Mouse (Mus musculus): ENCODE data around the gene Ifitm1. TPM values are rescaled to one million over a fixed set of nuclear protein-coding genes. Genes with fewer than 3 reads are reported as not detected.
A peak's percentile ranks its signal among the peaks of the same experiment; 100 is the strongest.

Gene Ifitm1
- polyA plus RNA-seq, 1 experiment from 2014 or later, result 72.4 TPM

GRCm38 (mm10) chr7:140939669-140940171 is 27.3 kb upstream of the Ifitm1 start:
- H3K36me3 ChIP-seq (ENCODE audit: insufficient read depth, low read length), result no peaks in the 10 kb centered on the region
- no peaks in the 10 kb centered on the region for H3K9me3 ChIP-seq (ENCODE audit: low read length)
- no peak overlapping the region; the same call in 1 of the 2 replicates for H3K4me3 ChIP-seq (ENCODE audit: low read length)
- no peaks in the 10 kb centered on the region; the same call in 1 of the 2 replicates for H3K27me3 ChIP-seq (ENCODE audit: insufficient read depth, low read length)
- ATAC-seq (ENCODE audit: low FRiP score, low TSS enrichment), result peak; percentile 43
- peak overlapping the region; percentile 35 for H3K4me2 ChIP-seq (replicated peaks; ENCODE audit: low read depth, low read length)
- H3K27ac ChIP-seq (ENCODE audit: low read length), result peak overlapping the region; percentile 25; the same call in 1 of the 2 replicates
- WGBS, result 3% methylated on average over 6 of the region's 8 CpGs
- peaks cover 26% of the 10 kb centered on the region; the same call in 1 of the 2 replicates for H3K4me1 ChIP-seq (ENCODE audit: insufficient read depth, low read length)
- H3K9ac ChIP-seq (replicated peaks; ENCODE audit: low read length), result peak overlapping the region; percentile 35; the same call in 1 of the 2 replicates

GRCm38 (mm10) chr7:140941222-140942051 is 25.6 kb upstream of the Ifitm1 start, which contains the start of gene Pgghg:
Gene Pgghg (plus strand): TSS chr7:140941391.
- H3K9me3 ChIP-seq (ENCODE audit: low read length), result no peaks in the 10 kb centered on the region
- ATAC-seq (ENCODE audit: low FRiP score, low TSS enrichment), result peak; percentile 87
- WGBS, result 2% methylated on average over 33 of the region's 33 CpGs

GRCm38 (mm10) chr7:140942341-140942740 is 24.7 kb upstream of the Ifitm1 start:
- Histone ChIP-seq H3K4me3 (ENCODE audit: low read length) (peak overlapping the region; percentile 61), H3K4me1 (ENCODE audit: insufficient read depth, low read length) (peaks cover 26% of the 10 kb centered on the region; the same call in 1 of the 2 replicates), H3K4me2 (replicated peaks; ENCODE audit: low read depth, low read length) (peak overlapping the region; percentile 75), H3K36me3 (ENCODE audit: insufficient read depth, low read length) (peaks cover 10% of the 10 kb centered on the region; the same call in 1 of the 2 replicates), H3K9me3 (ENCODE audit: low read length) (no peaks in the 10 kb centered on the region), H3K27ac (ENCODE audit: low read length) (peak overlapping the region; percentile 83), H3K9ac (replicated peaks; ENCODE audit: low read length) (peak overlapping the region; percentile 80), H3K27me3 (ENCODE audit: insufficient read depth, low read length) (no peaks in the 10 kb centered on the region)
- 48% methylated on average over 9 of the region's 9 CpGs for WGBS
- 0 out of 2 replicates have a peak, but pooled peaks have one; percentile 7 for ATAC-seq (ENCODE audit: low FRiP score, low TSS enrichment)

More at GRCm38 (mm10) chr7:140941222-140942051, 25.6 kb upstream of the Ifitm1 start, which contains the start of gene Pgghg:
- H3K4me3 ChIP-seq (ENCODE audit: low read length), result peak within 1 kb of the TSS; percentile 61
- peak within 1 kb of the TSS; percentile 75 for H3K4me2 ChIP-seq (replicated peaks; ENCODE audit: low read depth, low read length)
- peak within 1 kb of the TSS; percentile 83 for H3K27ac ChIP-seq (ENCODE audit: low read length)
- H3K4me1 ChIP-seq (ENCODE audit: insufficient read depth, low read length), result peaks cover 26% of the 10 kb centered on the region; the same call in 1 of the 2 replicates
- H3K36me3 ChIP-seq (ENCODE audit: insufficient read depth, low read length), result peaks cover 4% of the 10 kb centered on the region; the same call in 1 of the 2 replicates
- peak within 1 kb of the TSS; percentile 80 for H3K9ac ChIP-seq (replicated peaks; ENCODE audit: low read length)
- H3K27me3 ChIP-seq (ENCODE audit: insufficient read depth, low read length), result no peaks in the 10 kb centered on the region; the same call in 1 of the 2 replicates

GRCm38 (mm10) chr7:140942811-140943210 is 24.2 kb upstream of the Ifitm1 start:
- Histone ChIP-seq H3K27me3 (ENCODE audit: insufficient read depth, low read length) (no peaks in the 10 kb centered on the region), H3K9me3 (ENCODE audit: low read length) (no peaks in the 10 kb centered on the region), H3K9ac (replicated peaks; ENCODE audit: low read length) (no peak overlapping the region), H3K4me2 (replicated peaks; ENCODE audit: low read depth, low read length) (no peak overlapping the region), H3K4me3 (ENCODE audit: low read length) (no peak overlapping the region), H3K27ac (ENCODE audit: low read length) (no peak overlapping the region), H3K4me1 (ENCODE audit: insufficient read depth, low read length) (peaks cover 26% of the 10 kb centered on the region; the same call in 1 of the 2 replicates), H3K36me3 (ENCODE audit: insufficient read depth, low read length) (peaks cover 14% of the 10 kb centered on the region)
- WGBS, result 89% methylated on average over 10 of the region's 10 CpGs
- no peak for ATAC-seq (ENCODE audit: low FRiP score, low TSS enrichment)

GRCm38 (mm10) chr7:140943356-140943755 is 23.7 kb upstream of the Ifitm1 start:
- H3K9ac ChIP-seq (replicated peaks; ENCODE audit: low read length), result no peak overlapping the region
- H3K27me3 ChIP-seq (ENCODE audit: insufficient read depth, low read length), result no peaks in the 10 kb centered on the region
- H3K27ac ChIP-seq (ENCODE audit: low read length), result no peak overlapping the region
- H3K4me1 ChIP-seq (ENCODE audit: insufficient read depth, low read length), result peaks cover 26% of the 10 kb centered on the region; the same call in 1 of the 2 replicates
- H3K9me3 ChIP-seq (ENCODE audit: low read length), result no peaks in the 10 kb centered on the region
- WGBS, result 81% methylated on average over 4 of the region's 4 CpGs
- no peak overlapping the region for H3K4me3 ChIP-seq (ENCODE audit: low read length)
- ATAC-seq (ENCODE audit: low FRiP score, low TSS enrichment), result no peak
- H3K36me3 ChIP-seq (ENCODE audit: insufficient read depth, low read length), result peaks cover 18% of the 10 kb centered on the region
- H3K4me2 ChIP-seq (replicated peaks; ENCODE audit: low read depth, low read length), result no peak overlapping the region

- Histone ChIP-seq H3K4me3 (ENCODE audit: low read length) (no peak overlapping the region), H3K9ac (replicated peaks; ENCODE audit: low read length) (no peak overlapping the region), H3K27ac (ENCODE audit: low read length) (no peak overlapping the region), H3K27me3 (ENCODE audit: insufficient read depth, low read length) (no peaks in the 10 kb centered on the region), H3K36me3 (ENCODE audit: insufficient read depth, low read length) (peaks cover 27% of the 10 kb centered on the region), H3K4me2 (replicated peaks; ENCODE audit: low read depth, low read length) (no peak overlapping the region), H3K9me3 (ENCODE audit: low read length) (no peaks in the 10 kb centered on the region), H3K4me1 (ENCODE audit: insufficient read depth, low read length) (peaks cover 24% of the 10 kb centered on the region; the same call in 1 of the 2 replicates)
- 92% methylated on average over 7 of the region's 7 CpGs for WGBS
- no peak for ATAC-seq (ENCODE audit: low FRiP score, low TSS enrichment)
Observed at GRCm38 (mm10) chr7:140944236-140944635, 22.8 kb upstream of the Ifitm1 start.

- H3K36me3 ChIP-seq (ENCODE audit: insufficient read depth, low read length), result peaks cover 34% of the 10 kb centered on the region
- H3K9ac ChIP-seq (replicated peaks; ENCODE audit: low read length), result no peak overlapping the region
- H3K9me3 ChIP-seq (ENCODE audit: low read length), result no peaks in the 10 kb centered on the region
- no peak overlapping the region for H3K27ac ChIP-seq (ENCODE audit: low read length)
- no peaks in the 10 kb centered on the region for H3K27me3 ChIP-seq (ENCODE audit: insufficient read depth, low read length)
- no peak overlapping the region for H3K4me2 ChIP-seq (replicated peaks; ENCODE audit: low read depth, low read length)
- 92% methylated on average over 5 of the region's 5 CpGs for WGBS
- no peak for ATAC-seq (ENCODE audit: low FRiP score, low TSS enrichment)
- no peak overlapping the region for H3K4me3 ChIP-seq (ENCODE audit: low read length)
- H3K4me1 ChIP-seq (ENCODE audit: insufficient read depth, low read length), result peaks cover 21% of the 10 kb centered on the region
Observed at GRCm38 (mm10) chr7:140945247-140945646, 21.8 kb upstream of the Ifitm1 start.

GRCm38 (mm10) chr7:140946311-140946710 is 20.7 kb upstream of the Ifitm1 start:
- H3K9ac ChIP-seq (replicated peaks; ENCODE audit: low read length), result no peak overlapping the region
- H3K36me3 ChIP-seq (ENCODE audit: insufficient read depth, low read length), result peaks cover 34% of the 10 kb centered on the region
- H3K4me2 ChIP-seq (replicated peaks; ENCODE audit: low read depth, low read length), result no peak overlapping the region
- ATAC-seq (ENCODE audit: low FRiP score, low TSS enrichment), result no peak
- no peaks in the 10 kb centered on the region for H3K9me3 ChIP-seq (ENCODE audit: low read length)
- peaks cover 27% of the 10 kb centered on the region for H3K4me1 ChIP-seq (ENCODE audit: insufficient read depth, low read length)
- 92% methylated on average over 10 of the region's 10 CpGs for WGBS
- H3K27me3 ChIP-seq (ENCODE audit: insufficient read depth, low read length), result no peaks in the 10 kb centered on the region
- H3K4me3 ChIP-seq (ENCODE audit: low read length), result no peak overlapping the region
- no peak overlapping the region for H3K27ac ChIP-seq (ENCODE audit: low read length)

- WGBS, result 59% methylated on average over 7 of the region's 7 CpGs
- Histone ChIP-seq H3K27me3 (ENCODE audit: insufficient read depth, low read length) (no peaks in the 10 kb centered on the region), H3K9me3 (ENCODE audit: low read length) (no peaks in the 10 kb centered on the region), H3K4me3 (ENCODE audit: low read length) (no peak overlapping the region), H3K9ac (replicated peaks; ENCODE audit: low read length) (no peak overlapping the region), H3K36me3 (ENCODE audit: insufficient read depth, low read length) (peaks cover 34% of the 10 kb centered on the region), H3K4me1 (ENCODE audit: insufficient read depth, low read length) (peaks cover 33% of the 10 kb centered on the region), H3K4me2 (replicated peaks; ENCODE audit: low read depth, low read length) (no peak overlapping the region), H3K27ac (ENCODE audit: low read length) (0 out of 2 replicates have a peak overlapping the region, but pooled peaks have one; percentile 17)
- no peak for ATAC-seq (ENCODE audit: low FRiP score, low TSS enrichment)
Observed at GRCm38 (mm10) chr7:140946980-140947379, 20.0 kb upstream of the Ifitm1 start.
